Mouse (Mus musculus) megakaryocyte, embryonic 14.5 days (primary cell): ENCODE results near the gene Rnd2. TPM values are rescaled to one million over a fixed set of nuclear protein-coding genes. Genes with fewer than 3 reads are reported as not detected.
"Not testable (repeated sequence)": the region's sequence is repeated elsewhere in the genome, so short reads cannot be mapped to it uniquely, and the experiment has no call there.

Experiments used
- H3K27me3 ChIP-seq: replicated peaks from 2 replicates; pipeline ENCODE3; 2012; ENCODE audit warnings: inconsistent platforms
- H3K36me3 ChIP-seq: replicated peaks from 2 replicates; pipeline ENCODE3; 2012; ENCODE audit warnings: low read length, inconsistent platforms, mixed read lengths
- H3K4me1 ChIP-seq: 2 replicates; pipeline ENCODE4 v1.6.1; 2012; ENCODE audit warnings: inconsistent platforms
- H3K4me3 ChIP-seq: replicated peaks from 2 replicates; pipeline ENCODE3; 2012; ENCODE audit warnings: moderate library complexity, mild to moderate bottlenecking, inconsistent platforms
- H3K9me3 ChIP-seq: 2 replicates; pipeline ENCODE4 v1.6.1; 2012; ENCODE audit warnings: inconsistent platforms
- FLI1 ChIP-seq: IDR thresholded peaks from 2 replicates; pipeline ENCODE4 v1.6.1; 2012; ENCODE audit warnings: low read length, inconsistent platforms, mixed read lengths
- GATA1 ChIP-seq: IDR thresholded peaks from 3 replicates; pipeline ENCODE4 v1.6.1; 2012; ENCODE audit warnings: mixed read lengths, low read length, inconsistent platforms, borderline replicate concordance
- polyA plus RNA-seq: library from polyadenylated mRNA; stranded (reverse); fragments of >175 nt; gene quantifications from 2 replicates; pipeline ENCODE4 v1.2.3, GENCODE M21; 2012; ENCODE audit warnings: low replicate concordance; ENCODE audit not compliant: insufficient read depth

Rnd2 gene
- polyA plus RNA-seq, 1 experiment: 2.6 TPM

DNA sequence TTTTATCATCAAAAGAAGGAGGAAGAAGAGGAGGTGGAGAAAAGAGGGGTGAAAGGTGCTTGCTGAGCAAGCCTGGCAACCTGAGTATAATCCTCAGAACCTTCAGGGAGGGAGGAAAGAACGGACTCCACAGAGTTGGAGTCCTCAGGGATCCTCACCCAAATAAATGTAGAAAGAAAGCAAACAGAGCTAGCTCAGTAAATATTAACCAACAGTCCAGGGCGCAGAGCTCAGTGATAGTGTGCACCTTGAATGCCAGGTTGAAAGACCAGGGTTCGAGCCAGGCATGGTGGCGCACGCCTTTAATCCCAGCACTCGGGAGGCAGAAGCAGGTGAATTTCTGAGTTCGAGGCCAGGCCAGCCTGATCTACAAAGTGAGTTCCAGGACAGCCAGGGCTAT, 9.2 kb upstream of the Rnd2 start:
- H3K27me3 ChIP-seq: no peaks in the 10 kb centered on the region
- peaks cover 74% of the 10 kb centered on the region for H3K36me3 ChIP-seq
- no peak overlapping the region for H3K4me3 ChIP-seq
- H3K4me1 ChIP-seq: peaks cover 24% of the 10 kb centered on the region
- no peaks in the 10 kb centered on the region for H3K9me3 ChIP-seq
- TF ChIP-seq GATA1: no peak
- no peak for TF ChIP-seq FLI1

DNA sequence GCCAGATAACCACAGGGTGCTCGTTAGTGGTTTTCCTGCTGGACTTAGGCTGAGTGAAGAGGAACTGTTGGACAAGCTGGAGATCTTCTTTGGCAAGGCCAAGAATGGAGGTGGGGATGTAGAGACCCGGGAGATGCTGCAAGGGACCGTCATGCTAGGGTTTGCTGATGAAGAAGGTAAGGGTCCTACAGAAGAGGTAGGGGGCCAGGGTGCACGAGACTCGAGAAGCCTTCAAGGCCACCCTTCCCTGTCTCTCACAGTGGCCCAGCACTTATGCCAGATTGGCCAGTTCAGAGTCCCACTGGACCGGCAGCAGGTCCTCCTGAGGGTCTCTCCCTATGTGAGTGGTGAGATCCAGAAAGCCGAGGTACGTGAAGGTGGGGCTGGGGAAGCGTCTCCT, 7.2 kb upstream of the Rnd2 start:
- no peaks in the 10 kb centered on the region for H3K9me3 ChIP-seq
- H3K4me3 ChIP-seq: no peak overlapping the region
- H3K36me3 ChIP-seq: peaks cover 84% of the 10 kb centered on the region
- H3K27me3 ChIP-seq: peaks cover 2% of the 10 kb centered on the region
- TF ChIP-seq FLI1 (no peak), GATA1 (no peak)
- peaks cover 15% of the 10 kb centered on the region for H3K4me1 ChIP-seq

DNA sequence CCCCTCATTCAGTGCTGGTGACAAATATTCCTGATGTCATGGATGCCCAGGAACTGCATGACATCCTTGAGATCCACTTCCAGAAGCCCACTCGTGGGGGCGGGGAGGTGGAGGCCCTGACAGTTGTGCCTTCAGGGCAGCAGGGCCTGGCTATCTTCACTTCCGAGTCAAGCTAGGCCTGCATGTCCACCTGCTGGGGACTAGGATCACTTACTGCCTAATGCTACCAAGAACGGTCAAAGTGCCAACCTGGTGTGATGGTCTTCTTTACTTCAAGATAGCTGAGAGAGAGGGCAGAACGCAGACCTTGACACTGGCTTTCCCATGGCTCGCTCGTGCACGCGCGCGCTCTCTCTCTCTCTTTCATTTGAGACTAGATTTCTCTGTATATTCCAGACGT, 6.6 kb upstream of the Rnd2 start:
- Histone ChIP-seq H3K4me3 (no peak overlapping the region), H3K36me3 (peaks cover 83% of the 10 kb centered on the region)

DNA sequence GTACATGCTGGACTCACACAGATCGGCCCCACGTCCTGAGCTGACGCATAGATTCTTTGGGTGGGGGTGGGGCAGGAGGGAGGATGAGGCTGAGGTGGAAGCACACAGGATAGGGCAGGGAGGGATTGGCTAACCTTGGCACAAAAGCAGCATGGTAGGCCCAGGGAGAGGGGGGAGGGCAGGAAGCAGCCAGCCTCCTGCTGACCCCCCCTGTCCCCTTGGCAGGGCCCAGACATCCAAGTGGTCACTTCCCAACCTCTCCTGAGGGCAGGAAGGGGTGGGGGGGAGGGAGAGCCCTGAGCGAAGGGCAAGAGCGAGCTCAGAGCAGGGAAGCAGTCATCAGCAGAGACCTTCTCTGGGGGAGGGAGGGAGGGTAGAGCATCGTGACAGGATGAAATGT, 5.1 kb upstream of the Rnd2 start:
- peaks cover 2% of the 10 kb centered on the region for H3K27me3 ChIP-seq
- no peak overlapping the region for H3K4me3 ChIP-seq
- TF ChIP-seq GATA1 (no peak), FLI1 (no peak)
- H3K36me3 ChIP-seq: peaks cover 75% of the 10 kb centered on the region
- no peaks in the 10 kb centered on the region for H3K9me3 ChIP-seq
- H3K4me1 ChIP-seq: peaks cover 33% of the 10 kb centered on the region

More for the DNA sequence above, 6.6 kb upstream of the Rnd2 start:
- Histone ChIP-seq H3K4me1 (peaks cover 21% of the 10 kb centered on the region), H3K9me3 (no peaks in the 10 kb centered on the region), H3K27me3 (peaks cover 2% of the 10 kb centered on the region)
- TF ChIP-seq FLI1 (no peak), GATA1 (no peak)

DNA sequence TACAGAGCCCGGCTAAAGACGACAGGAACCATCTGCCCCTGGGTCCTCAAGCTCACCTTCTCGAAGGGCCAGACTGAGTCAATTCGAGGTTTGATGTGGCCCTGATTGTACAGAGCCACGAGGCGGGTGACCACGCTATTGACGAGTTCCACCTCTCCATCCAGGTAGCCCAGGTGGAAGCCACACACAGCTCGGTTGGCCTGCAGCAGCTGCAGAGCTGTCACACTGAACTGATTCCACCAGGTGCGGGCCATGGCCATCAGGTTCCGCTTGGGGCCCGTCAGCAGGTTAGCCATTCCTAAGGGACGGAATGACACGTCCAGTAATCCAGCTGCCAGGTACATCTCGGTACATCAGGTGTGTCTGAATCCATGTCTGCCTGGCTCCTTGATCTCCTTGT, 4.5 kb upstream of the Rnd2 start:
- TF ChIP-seq FLI1 (no peak), GATA1 (no peak)
- no peaks in the 10 kb centered on the region for H3K9me3 ChIP-seq
- H3K36me3 ChIP-seq: peaks cover 70% of the 10 kb centered on the region
- peaks cover 6% of the 10 kb centered on the region for H3K27me3 ChIP-seq
- no peak overlapping the region for H3K4me3 ChIP-seq
- H3K4me1 ChIP-seq: peaks cover 39% of the 10 kb centered on the region

DNA sequence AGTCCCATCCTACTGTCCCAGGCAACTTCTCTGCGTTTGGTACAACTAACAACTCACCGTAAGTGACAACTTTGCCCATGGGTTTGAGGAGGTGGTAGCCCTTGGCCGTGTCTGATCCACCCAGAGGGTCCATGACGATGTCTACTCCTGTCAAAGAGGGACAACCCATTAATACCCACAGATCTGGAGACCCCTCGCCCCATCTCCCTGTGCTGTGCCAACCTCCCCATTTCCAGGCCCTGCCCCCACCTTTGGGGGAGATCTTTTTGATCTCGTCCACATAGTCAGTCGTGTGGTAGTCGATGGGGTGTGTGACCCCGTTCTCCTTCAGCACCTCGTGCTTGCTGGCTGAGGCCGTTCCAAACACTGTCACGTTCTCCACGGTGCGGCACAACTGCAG, 2.7 kb upstream of the Rnd2 start:
- Histone ChIP-seq H3K9me3 (no peaks in the 10 kb centered on the region), H3K27me3 (peaks cover 8% of the 10 kb centered on the region), H3K4me1 (peaks cover 57% of the 10 kb centered on the region), H3K36me3 (peaks cover 56% of the 10 kb centered on the region), H3K4me3 (peak overlapping the region; percentile 24)
- TF ChIP-seq FLI1 (no peak), GATA1 (no peak)

DNA sequence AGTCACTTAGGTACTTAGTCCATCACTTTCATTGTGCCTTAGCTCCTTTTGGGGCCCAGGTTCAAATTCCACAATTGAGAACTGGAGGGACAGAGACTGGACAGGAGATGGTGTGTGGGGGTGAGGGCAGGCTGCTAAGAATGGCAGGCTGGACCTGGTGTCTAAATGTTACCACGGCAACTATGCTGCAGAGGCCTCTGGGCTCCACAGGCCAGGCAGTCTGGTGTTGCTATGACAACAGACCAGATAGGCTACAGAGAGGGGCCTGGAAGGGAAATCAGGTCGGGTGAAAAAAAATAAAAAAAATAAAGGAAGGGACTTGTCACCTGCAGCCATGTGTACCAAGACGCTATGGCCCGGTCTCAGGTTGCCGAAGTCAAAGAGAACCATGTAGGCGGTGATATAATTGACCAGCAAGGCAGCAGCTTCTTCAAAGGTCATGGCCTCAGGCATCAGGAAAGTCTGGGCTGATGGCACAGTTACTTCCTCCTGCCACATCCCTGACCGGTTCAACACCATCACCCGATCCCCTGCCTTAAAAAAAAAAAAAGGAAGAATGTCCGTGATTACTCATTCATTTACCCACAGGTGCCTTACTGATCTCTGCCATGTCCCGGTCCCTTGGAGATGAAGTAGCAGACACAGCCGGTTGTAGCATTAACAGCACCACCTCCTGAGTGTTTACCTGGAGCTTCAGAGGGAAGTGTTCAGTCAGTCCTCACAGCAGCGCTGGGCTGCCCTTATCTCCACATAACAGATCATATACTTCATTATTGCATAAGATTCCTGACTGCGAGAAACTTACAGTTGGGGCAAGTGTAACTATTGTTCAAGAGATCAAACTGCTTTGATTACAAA, 2.0 kb upstream of the Rnd2 start:
- Histone ChIP-seq H3K36me3 (peaks cover 49% of the 10 kb centered on the region), H3K27me3 (peaks cover 12% of the 10 kb centered on the region), H3K9me3 (no peaks in the 10 kb centered on the region), H3K4me1 (peaks cover 58% of the 10 kb centered on the region), H3K4me3 (peak overlapping the region; percentile 24)
- TF ChIP-seq GATA1: no peak
- no peak for TF ChIP-seq FLI1

DNA sequence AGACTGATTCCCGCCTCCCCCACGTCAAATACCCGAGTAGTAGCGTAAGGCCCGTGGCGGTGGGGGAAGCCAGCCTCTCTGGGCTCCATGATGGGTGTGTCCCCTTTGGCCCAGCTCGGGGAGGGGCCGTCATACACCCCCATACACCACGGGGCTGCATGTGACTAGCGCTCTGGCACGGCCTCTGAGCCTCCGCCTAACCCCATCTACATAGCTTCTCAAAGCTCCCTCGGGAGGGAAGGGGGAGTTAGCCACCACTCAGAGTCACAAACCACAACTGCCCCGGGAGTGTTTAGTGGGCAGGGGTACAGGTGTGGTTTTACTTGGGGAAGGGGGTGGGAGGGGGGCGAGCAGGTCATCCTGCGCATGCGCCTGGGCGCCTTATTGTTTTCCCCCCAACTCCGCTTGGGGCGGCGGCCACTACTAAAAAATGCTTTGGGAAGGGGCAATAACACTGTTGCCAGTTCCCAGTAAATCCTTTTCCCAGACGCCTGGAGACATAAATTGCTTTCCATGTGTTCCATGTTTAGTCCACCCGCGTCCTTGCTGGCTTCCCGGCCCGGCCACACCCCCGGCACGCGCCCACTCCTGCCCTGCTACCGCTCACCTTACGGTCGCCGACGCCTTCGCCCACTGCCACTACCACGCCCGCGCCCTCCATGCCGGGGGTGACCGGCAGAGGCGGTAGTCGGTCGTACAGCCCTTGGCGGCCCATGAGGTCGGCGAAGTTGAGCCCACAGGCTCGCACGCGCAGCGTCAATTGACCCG, 486 bp downstream of the Rnd2 start:
- Histone ChIP-seq H3K9me3 (no peaks in the 10 kb centered on the region), H3K27me3 (peaks cover 30% of the 10 kb centered on the region), H3K4me1 (peaks cover 69% of the 10 kb centered on the region), H3K36me3 (peaks cover 25% of the 10 kb centered on the region), H3K4me3 (peak overlapping the region; percentile 97)
- TF ChIP-seq GATA1 (no peak), FLI1 (no peak)

DNA sequence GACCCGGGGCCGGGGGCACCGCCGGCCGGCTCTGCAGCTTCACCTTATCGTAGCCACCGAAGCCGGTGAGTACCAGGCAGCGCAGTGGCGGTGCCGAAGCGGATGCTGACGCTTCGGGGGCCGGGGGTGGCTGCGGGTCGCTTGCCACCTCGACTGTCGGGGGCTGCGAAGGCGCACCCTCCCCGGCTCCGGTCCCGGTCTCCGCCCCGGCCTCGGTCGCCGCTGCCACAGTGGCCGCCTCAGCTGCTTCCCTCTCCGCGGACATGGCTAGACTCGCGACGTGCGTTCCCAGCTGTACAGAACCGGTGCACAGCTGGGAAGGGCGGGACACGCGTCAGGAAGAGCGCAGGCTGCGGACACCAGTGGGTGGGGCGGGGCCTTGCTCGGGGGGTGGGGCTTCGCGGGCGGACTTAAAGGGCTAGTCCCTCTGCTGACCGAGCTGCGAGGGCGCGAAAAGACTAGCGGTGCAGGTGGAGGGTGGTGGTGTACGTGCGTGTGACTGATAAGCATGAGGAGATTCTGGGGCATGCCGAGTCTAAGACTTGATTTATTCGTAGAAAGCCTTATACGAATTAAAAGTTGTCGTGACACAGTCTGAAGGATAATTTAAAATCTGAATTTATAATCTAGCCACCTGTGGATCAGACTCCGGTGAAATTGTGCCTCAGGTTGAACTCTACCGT, 1.2 kb downstream of the Rnd2 start, which contains the start of gene Vat1:
TSS of gene Vat1 (minus strand) at position 362 of the 683 bp plus-strand sequence.
- peaks cover 38% of the 10 kb centered on the region for H3K27me3 ChIP-seq
- TF ChIP-seq GATA1: no peak
- TF ChIP-seq FLI1: no peak
- H3K4me1 ChIP-seq: peaks cover 69% of the 10 kb centered on the region

DNA sequence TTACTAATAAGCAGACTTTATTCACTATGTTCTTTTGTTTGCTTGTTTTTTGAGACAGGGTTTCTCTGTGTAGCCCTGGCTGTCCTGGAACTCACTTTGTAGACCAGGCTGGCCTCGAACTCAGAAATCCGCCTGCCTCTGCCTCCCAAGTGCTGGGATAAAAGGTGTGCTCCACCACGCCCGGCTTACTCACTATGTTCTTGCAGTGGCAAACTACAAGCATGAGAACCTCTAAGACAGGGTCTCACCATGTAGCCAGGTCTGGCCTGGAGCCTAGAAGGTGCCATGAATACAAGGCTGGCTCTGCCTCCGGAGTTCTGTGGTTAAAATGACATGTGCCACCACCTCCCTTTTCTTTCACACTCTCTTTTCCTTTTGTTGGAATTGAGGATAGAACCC, 1.8 kb downstream of the Rnd2 start:
- not testable (repeated sequence) for H3K9me3 ChIP-seq
- peaks cover 43% of the 10 kb centered on the region for H3K27me3 ChIP-seq
- peaks cover 69% of the 10 kb centered on the region for H3K4me1 ChIP-seq
- peak overlapping the region; percentile 97 for H3K4me3 ChIP-seq
- H3K36me3 ChIP-seq: peaks cover 13% of the 10 kb centered on the region

More for the DNA sequence above, 1.2 kb downstream of the Rnd2 start, which contains the start of gene Vat1:
- H3K9me3 ChIP-seq: no peaks in the 10 kb centered on the region
- peaks cover 18% of the 10 kb centered on the region for H3K36me3 ChIP-seq
- peak within 1 kb of the TSS; percentile 97 for H3K4me3 ChIP-seq
